Mouse (Mus musculus) CH12.LX (cell line): ENCODE measurements at regions not wholly inside any gene's neighbourhood (a gene's known extent, or its start where the extent isn't known, plus 50 kb on each side); places are given as distances from the start of the nearest gene placed in this dataset.

Experiments used
- DNase-seq: peaks from one replicate; pipeline ENCODE4 v3.0.0-alpha.2; 2013; ENCODE audit errors: extremely low read depth
- H3K27ac ChIP-seq: 2 replicates; pipeline ENCODE4 v1.5.1; 2012; ENCODE audit warnings: low read depth, mild to moderate bottlenecking, control low read depth, moderate library complexity; ENCODE audit not compliant: insufficient read depth
- H3K27me3 ChIP-seq: replicated peaks from 2 replicates; pipeline ENCODE3; 2012; ENCODE audit warnings: inconsistent platforms
- H3K36me3 ChIP-seq, 2 experiments: replicated peaks in 1 of 2; 2 replicates each; pipeline versions ENCODE3 to v1.6.1; 2012; ENCODE audit warnings: inconsistent platforms in 1 of 2, low read length in 1 of 2, mild to moderate bottlenecking in 1 of 2, mixed read lengths in 1 of 2, moderate library complexity in 1 of 2; ENCODE audit not compliant: control insufficient read depth in 1 of 2, insufficient read depth in 1 of 2
- H3K4me1 ChIP-seq, 2 experiments: 2 replicates each; pipeline ENCODE4 v1.6.1; 2012; ENCODE audit warnings: inconsistent platforms in 1 of 2, moderate library complexity in 1 of 2; ENCODE audit not compliant: insufficient read depth in 2 of 2, control insufficient read depth in 1 of 2
- H3K4me2 ChIP-seq: 2 replicates; pipeline ENCODE4 v1.6.1; 2012; ENCODE audit warnings: low read depth, mild to moderate bottlenecking, control low read depth; ENCODE audit not compliant: poor library complexity, insufficient read depth, severe bottlenecking
- H3K4me3 ChIP-seq, 3 experiments: fragments of 150-350 bp in 1 of 3; sonication (generic) in 1 of 3; replicated peaks in 1 of 3; 2 replicates each; pipeline versions ENCODE3 to v1.5.1; 2011 to 2012; ENCODE audit warnings: low read depth in 2 of 3, low read length in 2 of 3, mild to moderate bottlenecking in 2 of 3, moderate library complexity in 2 of 3, control low read depth in 1 of 3, improper control_type of control experiment in 1 of 3, inconsistent platforms in 1 of 3, mixed read lengths in 1 of 3; ENCODE audit not compliant: poor library complexity in 1 of 3
- H3K79me2 ChIP-seq: replicated peaks from 2 replicates; pipeline ENCODE4 v1.6.1; 2012; ENCODE audit warnings: mild to moderate bottlenecking, moderate library complexity; ENCODE audit not compliant: control insufficient read depth, poor library complexity, insufficient read depth, severe bottlenecking; ENCODE audit errors: extremely low read depth
- H3K9ac ChIP-seq: 2 replicates; pipeline ENCODE4 v1.6.1; 2012; ENCODE audit warnings: low read depth, mild to moderate bottlenecking, control low read depth, moderate library complexity; ENCODE audit not compliant: insufficient read depth
- H3K9me3 ChIP-seq: replicated peaks from 2 replicates; pipeline ENCODE3; 2012; ENCODE audit warnings: low read length, inconsistent platforms, mixed read lengths
- CHD1 ChIP-seq: IDR thresholded peaks from 2 replicates; pipeline ENCODE4 v1.6.1; 2012; ENCODE audit warnings: low read depth, low read length, improper control_type of control experiment, inconsistent platforms
- CHD2 ChIP-seq: IDR thresholded peaks from 2 replicates; pipeline ENCODE4 v1.6.1; 2011; ENCODE audit warnings: low read length, improper control_type of control experiment
- E2F4 ChIP-seq: IDR thresholded peaks from 2 replicates; pipeline ENCODE4 v1.6.1; 2011; ENCODE audit warnings: low read depth, low read length, improper control_type of control experiment; ENCODE audit not compliant: insufficient replicate concordance
- EP300 ChIP-seq: IDR thresholded peaks from 2 replicates; pipeline ENCODE4 v1.6.1; 2011; ENCODE audit warnings: low read length, improper control_type of control experiment
- IRF4 ChIP-seq: IDR thresholded peaks from 2 replicates; pipeline ENCODE4 v1.6.1; 2014; ENCODE audit warnings: low read depth, mild to moderate bottlenecking, inconsistent platforms, low read length, improper control_type of control experiment
- JUN ChIP-seq: IDR thresholded peaks from 2 replicates; pipeline ENCODE4 v1.6.1; 2011; ENCODE audit warnings: low read depth, mild to moderate bottlenecking, low read length, improper control_type of control experiment, moderate library complexity; ENCODE audit not compliant: insufficient read depth
- JUND ChIP-seq: conservative IDR thresholded peaks from 2 replicates; pipeline ENCODE4 v1.6.1; 2011; ENCODE audit warnings: low read depth, low read length, improper control_type of control experiment
- MAX ChIP-seq: IDR thresholded peaks from 2 replicates; pipeline ENCODE4 v1.6.1; 2011; ENCODE audit warnings: low read length, improper control_type of control experiment
- NELFE ChIP-seq: IDR thresholded peaks from 2 replicates; pipeline ENCODE4 v1.6.1; 2011; ENCODE audit warnings: low read depth, low read length, improper control_type of control experiment
- PAX5 ChIP-seq: IDR thresholded peaks from 2 replicates; pipeline ENCODE4 v1.6.1; 2012; ENCODE audit warnings: low read length, inconsistent platforms, mixed read lengths
- POLR2AphosphoS2 ChIP-seq: IDR thresholded peaks from 2 replicates; pipeline ENCODE4 v1.6.1; 2011; ENCODE audit warnings: low read depth, low read length, improper control_type of control experiment
- RAD21 ChIP-seq: IDR thresholded peaks from 2 replicates; pipeline ENCODE4 v1.6.1; 2011; ENCODE audit warnings: low read depth, mild to moderate bottlenecking, low read length, improper control_type of control experiment, moderate library complexity
- SIN3A ChIP-seq: IDR thresholded peaks from 2 replicates; pipeline ENCODE4 v1.6.1; 2012; ENCODE audit warnings: low read length, improper control_type of control experiment, inconsistent platforms
- SMC3 ChIP-seq: IDR thresholded peaks from 2 replicates; pipeline ENCODE4 v1.6.1; 2011; ENCODE audit warnings: low read depth, low read length, improper control_type of control experiment
- TBP ChIP-seq: conservative IDR thresholded peaks from 2 replicates; pipeline ENCODE4 v1.6.1; 2011; ENCODE audit warnings: low read depth, low read length, improper control_type of control experiment
- UBTF ChIP-seq: IDR thresholded peaks from 2 replicates; pipeline ENCODE4 v1.6.1; 2012; ENCODE audit warnings: low read depth, mild to moderate bottlenecking, inconsistent platforms, low read length, improper control_type of control experiment, moderate library complexity
- USF1 ChIP-seq: IDR thresholded peaks from 2 replicates; pipeline ENCODE4 v1.6.1; 2014; ENCODE audit warnings: low read depth, mild to moderate bottlenecking, inconsistent platforms, low read length, improper control_type of control experiment
- USF2 ChIP-seq: conservative IDR thresholded peaks from 2 replicates; pipeline ENCODE4 v1.6.1; 2011; ENCODE audit warnings: low read depth, low read length, improper control_type of control experiment
- ZC3H11A ChIP-seq: IDR thresholded peaks from 2 replicates; pipeline ENCODE4 v1.6.1; 2012; ENCODE audit warnings: low read depth, mild to moderate bottlenecking, inconsistent platforms, low read length, improper control_type of control experiment
- ZKSCAN1 ChIP-seq: IDR thresholded peaks from 2 replicates; pipeline ENCODE4 v1.6.1; 2012; ENCODE audit warnings: low read depth, inconsistent platforms, low read length, improper control_type of control experiment, borderline replicate concordance
- ZNF384 ChIP-seq: IDR thresholded peaks from 2 replicates; pipeline ENCODE4 v1.6.1; 2012; ENCODE audit warnings: low read depth, low read length, improper control_type of control experiment, inconsistent platforms
- dilution Hi-C: fragments of 300-500 bp; cut with MboI; formaldehyde crosslinking; loops from 2 replicates; pipeline ENCODE4 v1.14.3; 2020; ENCODE audit warnings: low sequenced_read_pairs; ENCODE audit not compliant: extremely low pct_unique_long_range_greater_than_20kb, extremely low pct_ligation_motif_present
- in situ Hi-C: fragments of 300-500 bp; cut with MboI; formaldehyde crosslinking; loops from 3 replicates; pipeline ENCODE4 v1.14.3; 2019; ENCODE audit warnings: low sequenced_read_pairs, low pct_ligation_motif_present, low pct_unique_long_range_greater_than_20kb, mixed read lengths

- H3K79me2 ChIP-seq: no peaks in the 10 kb centered on the region
- H3K4me3 ChIP-seq: no peak overlapping the region
- no peak overlapping the region for H3K27ac ChIP-seq
- H3K9ac ChIP-seq: no peak overlapping the region
- no peak for DNase-seq
- H3K27me3 ChIP-seq: no peaks in the 10 kb centered on the region
- dilution Hi-C loops: no loop called here
- in situ Hi-C loops: no loop called here
- no peak for TF ChIP-seq PAX5
- TF ChIP-seq SMC3: no peak
- no peak for TF ChIP-seq JUND
- no peak for TF ChIP-seq POLR2AphosphoS2
- TF ChIP-seq USF2: no peak
- TF ChIP-seq ZNF384: no peak
- no peak for TF ChIP-seq SIN3A
- TF ChIP-seq ZC3H11A: no peak
- no peak for TF ChIP-seq CHD2
- TF ChIP-seq UBTF: no peak
- peaks cover 65% of the 10 kb centered on the region for H3K9me3 ChIP-seq
- no peaks in the 10 kb centered on the region for H3K36me3 ChIP-seq
- no peak overlapping the region for H3K4me2 ChIP-seq
- H3K4me1 ChIP-seq: no peaks in the 10 kb centered on the region
Measured at GRCm38 (mm10) chr12:27663126-27663525, 320.8 kb upstream of the Sox11 start.

- Histone ChIP-seq H3K9me3 (peaks cover 65% of the 10 kb centered on the region), H3K27ac (no peak overlapping the region), H3K27me3 (no peaks in the 10 kb centered on the region), H3K4me3 (no peak overlapping the region), H3K9ac (no peak overlapping the region), H3K36me3 (no peaks in the 10 kb centered on the region), H3K4me2 (no peak overlapping the region), H3K79me2 (no peaks in the 10 kb centered on the region), H3K4me1 (no peaks in the 10 kb centered on the region)
- DNase-seq: no peak
- dilution Hi-C loops: no loop called here
- no peak for TF ChIP-seq JUN
- TF ChIP-seq EP300: no peak
- TF ChIP-seq USF1: no peak
- no peak for TF ChIP-seq SMC3
- no peak for TF ChIP-seq ZKSCAN1
- no peak for TF ChIP-seq TBP
- no peak for TF ChIP-seq ZNF384
- no peak for TF ChIP-seq CHD2
- no peak for TF ChIP-seq RAD21
- no peak for TF ChIP-seq MAX
- TF ChIP-seq E2F4: no peak
- TF ChIP-seq IRF4: no peak
- no peak for TF ChIP-seq SIN3A
- TF ChIP-seq JUND: no peak
- no peak for TF ChIP-seq NELFE
- no peak for TF ChIP-seq CHD1
- in situ Hi-C loops: no loop called here
Measured at GRCm38 (mm10) chr12:27662723-27663122, 320.3 kb upstream of the Sox11 start.
